Mouse (Mus musculus) ES-Bruce4 (cell line): ENCODE data around the gene Clstn2. TPM values are rescaled to one million over a fixed set of nuclear protein-coding genes. Genes with fewer than 3 reads are reported as not detected.

Experiments
- H3K27ac ChIP-seq: 2 replicates; pipeline ENCODE4 v1.5.1; 2012; ENCODE audit warnings: low read length, inconsistent platforms; ENCODE audit not compliant: insufficient read depth
- H3K27me3 ChIP-seq: 2 replicates; pipeline ENCODE4 v1.6.1; 2012; ENCODE audit warnings: mild to moderate bottlenecking, low read length, inconsistent platforms; ENCODE audit not compliant: control insufficient read depth, poor library complexity, insufficient read depth, severe bottlenecking
- H3K36me3 ChIP-seq: 2 replicates; pipeline ENCODE4 v1.6.1; 2012; ENCODE audit warnings: inconsistent platforms, mild to moderate bottlenecking, low read length, moderate library complexity; ENCODE audit not compliant: control insufficient read depth, poor library complexity, insufficient read depth, severe bottlenecking
- H3K4me1 ChIP-seq: one replicate; pipeline ENCODE4 v1.8.1; 2011; ENCODE audit warnings: low read length; ENCODE audit not compliant: control insufficient read depth, insufficient read depth
- H3K4me3 ChIP-seq: 2 replicates; pipeline ENCODE4 v1.5.1; 2011; ENCODE audit warnings: low read depth, mild to moderate bottlenecking, low read length
- H3K9ac ChIP-seq: 2 replicates; pipeline ENCODE4 v1.6.1; 2012; ENCODE audit warnings: low read depth, mild to moderate bottlenecking, inconsistent platforms; ENCODE audit not compliant: poor library complexity, severe bottlenecking
- H3K9me3 ChIP-seq: replicated peaks from 2 replicates; pipeline ENCODE4 v1.6.1; 2012; ENCODE audit warnings: mild to moderate bottlenecking, low read length, inconsistent platforms; ENCODE audit not compliant: control insufficient read depth, poor library complexity, insufficient read depth, severe bottlenecking
- CTCF ChIP-seq: IDR thresholded peaks from one replicate; pipeline ENCODE4 v1.8.1; 2011; ENCODE audit warnings: low read depth, low read length
- EP300 ChIP-seq: IDR thresholded peaks from 2 replicates; pipeline ENCODE4 v1.6.1; 2011; ENCODE audit warnings: low read depth, low read length; ENCODE audit not compliant: insufficient read depth
- POLR2A ChIP-seq: IDR thresholded peaks from one replicate; pipeline ENCODE4 v1.8.1; 2011; ENCODE audit warnings: low read length; ENCODE audit not compliant: insufficient read depth
- polyA plus RNA-seq: library from polyadenylated mRNA; stranded (reverse); fragments of >200 nt; gene quantifications from 2 replicates; pipeline ENCODE4 v1.2.4, GENCODE M21; 2011; ENCODE audit warnings: low read depth; ENCODE audit not compliant: missing spikeins, insufficient read depth, insufficient read length

The Clstn2 gene
- polyA plus RNA-seq, 1 experiment: not detected

- no peak for TF ChIP-seq EP300
- TF ChIP-seq POLR2A: no peak
- no peak for TF ChIP-seq CTCF
- Histone ChIP-seq H3K27ac (no peak overlapping the region), H3K9me3 (no peaks in the 10 kb centered on the region), H3K36me3 (no peaks in the 10 kb centered on the region), H3K9ac (no peak overlapping the region), H3K27me3 (no peaks in the 10 kb centered on the region; the same call in 1 of the 2 replicates), H3K4me1 (no peaks in the 10 kb centered on the region), H3K4me3 (no peak overlapping the region)
Observed at GRCm38 (mm10) chr9:97831216-97831615, 201.8 kb downstream of the Clstn2 start.

- H3K27ac ChIP-seq: no peak overlapping the region
- H3K4me1 ChIP-seq: no peaks in the 10 kb centered on the region
- H3K27me3 ChIP-seq: no peaks in the 10 kb centered on the region; the same call in 1 of the 2 replicates
- H3K36me3 ChIP-seq: no peaks in the 10 kb centered on the region
- H3K4me3 ChIP-seq: no peak overlapping the region
- no peak for TF ChIP-seq POLR2A
- TF ChIP-seq CTCF: no peak
- TF ChIP-seq EP300: no peak
- H3K9me3 ChIP-seq: no peaks in the 10 kb centered on the region
- H3K9ac ChIP-seq: no peak overlapping the region
Observed at GRCm38 (mm10) chr9:97829919-97830318, 203.1 kb downstream of the Clstn2 start.

- Histone ChIP-seq H3K4me3 (no peak overlapping the region), H3K27ac (no peak overlapping the region), H3K9ac (no peak overlapping the region), H3K9me3 (no peaks in the 10 kb centered on the region), H3K36me3 (no peaks in the 10 kb centered on the region), H3K4me1 (no peaks in the 10 kb centered on the region), H3K27me3 (no peaks in the 10 kb centered on the region)
- TF ChIP-seq POLR2A (no peak), EP300 (no peak), CTCF (no peak)
Observed at GRCm38 (mm10) chr9:97827689-97828088, 205.3 kb downstream of the Clstn2 start.

GRCm38 (mm10) chr9:97826077-97826947, 206.7 kb downstream of the Clstn2 start:
- Histone ChIP-seq H3K27me3 (no peaks in the 10 kb centered on the region), H3K4me1 (no peaks in the 10 kb centered on the region), H3K27ac (no peak overlapping the region), H3K9me3 (no peaks in the 10 kb centered on the region), H3K9ac (no peak overlapping the region), H3K36me3 (no peaks in the 10 kb centered on the region), H3K4me3 (no peak overlapping the region)
- no peak for TF ChIP-seq POLR2A
- TF ChIP-seq EP300: no peak
- TF ChIP-seq CTCF: no peak

GRCm38 (mm10) chr9:97817116-97817515, 215.9 kb downstream of the Clstn2 start:
- Histone ChIP-seq H3K9ac (no peak overlapping the region), H3K27me3 (no peaks in the 10 kb centered on the region), H3K4me1 (peaks cover 1% of the 10 kb centered on the region), H3K27ac (no peak overlapping the region), H3K9me3 (no peaks in the 10 kb centered on the region), H3K4me3 (no peak overlapping the region), H3K36me3 (no peaks in the 10 kb centered on the region)
- no peak for TF ChIP-seq EP300
- no peak for TF ChIP-seq POLR2A
- no peak for TF ChIP-seq CTCF

- no peak for TF ChIP-seq POLR2A
- no peak for TF ChIP-seq CTCF
- TF ChIP-seq EP300: no peak
- Histone ChIP-seq H3K36me3 (no peaks in the 10 kb centered on the region), H3K4me3 (no peak overlapping the region), H3K27me3 (no peaks in the 10 kb centered on the region), H3K9me3 (no peaks in the 10 kb centered on the region), H3K4me1 (peaks cover 1% of the 10 kb centered on the region), H3K9ac (no peak overlapping the region), H3K27ac (no peak overlapping the region)
Observed at GRCm38 (mm10) chr9:97816143-97816805, 216.7 kb downstream of the Clstn2 start.
